Mouse (Mus musculus) megakaryocyte, embryonic 14.5 days (primary cell): ENCODE measurements around the gene Ltn1.

Source experiments
- FLI1 ChIP-seq: IDR thresholded peaks from 2 replicates; pipeline ENCODE4 v1.6.1; 2012; ENCODE audit warnings: low read length, inconsistent platforms, mixed read lengths
- GATA1 ChIP-seq: IDR thresholded peaks from 3 replicates; pipeline ENCODE4 v1.6.1; 2012; ENCODE audit warnings: mixed read lengths, low read length, inconsistent platforms, borderline replicate concordance

DNA sequence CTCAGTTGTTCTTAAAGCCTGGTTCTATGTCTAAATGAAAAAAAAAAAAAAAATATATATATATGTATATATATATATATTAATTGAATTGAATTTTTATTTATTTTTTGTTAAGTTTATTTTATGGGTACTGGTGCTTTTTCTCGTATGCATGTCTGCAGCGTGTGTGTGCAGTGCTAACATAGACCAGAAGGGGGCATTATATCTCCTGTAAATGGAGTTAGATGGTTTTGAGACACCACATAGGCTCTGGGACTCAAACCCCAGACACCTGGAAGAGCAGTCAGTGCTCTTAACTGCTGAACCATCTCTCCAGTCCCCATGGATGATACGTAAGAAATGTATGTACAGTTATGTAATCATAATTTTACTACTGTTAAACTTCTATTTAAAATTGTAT, 26.3 kb upstream of the Ltn1 start:
- no peak for TF ChIP-seq GATA1
- no peak for TF ChIP-seq FLI1
